Mouse (Mus musculus): ENCODE results near the gene Bysl.

- no peak for TF ChIP-seq CTCF (IDR thresholded peaks at IDR 0.05; ENCODE audit: low read depth)
- no peak for TF ChIP-seq EP300 (IDR thresholded peaks at IDR 0.05; ENCODE audit: low read depth)
Observed at GRCm38 (mm10) chr17:47657901-47658300, 46.6 kb upstream of the Bysl start.
